Mouse (Mus musculus): ENCODE results near the gene March4.

Gene March4

GRCm38 (mm10) chr1:72536611-72537351, at the start of gene March4:
Gene March4, minus strand, starts transcription at chr1:72536930.
- no peak for DNase-seq (ENCODE audit: low read depth, low spot score)

GRCm38 (mm10) chr1:72585971-72586875, 49.5 kb upstream of the March4 start:
- DNase-seq (ENCODE audit: low read depth, low spot score) = no peak

- no peak for DNase-seq (ENCODE audit: low read depth, low spot score)
Measured at GRCm38 (mm10) chr1:72583906-72584305, 47.2 kb upstream of the March4 start.

- DNase-seq (ENCODE audit: low read depth, low spot score) = peak; percentile 95
Measured at GRCm38 (mm10) chr1:72582947-72583731, 46.4 kb upstream of the March4 start, which contains the start of gene Smarcal1. Gene Smarcal1, plus strand, starts transcription at chr1:72583251.

GRCm38 (mm10) chr1:72578806-72579205, 42.1 kb upstream of the March4 start:
- DNase-seq (ENCODE audit: low read depth, low spot score) = no peak

GRCm38 (mm10) chr1:72578351-72578750, 41.6 kb upstream of the March4 start:
- DNase-seq (ENCODE audit: low read depth, low spot score) = no peak

- no peak for DNase-seq (ENCODE audit: low read depth, low spot score)
Measured at GRCm38 (mm10) chr1:72577481-72577922, 40.8 kb upstream of the March4 start.

GRCm38 (mm10) chr1:72575121-72575520, 38.4 kb upstream of the March4 start:
- no peak for DNase-seq (ENCODE audit: low read depth, low spot score)

GRCm38 (mm10) chr1:72574608-72575007, 37.9 kb upstream of the March4 start:
- no peak for DNase-seq (ENCODE audit: low read depth, low spot score)

- no peak for DNase-seq (ENCODE audit: low read depth, low spot score)
Measured at GRCm38 (mm10) chr1:72574047-72574446, 37.3 kb upstream of the March4 start.

GRCm38 (mm10) chr1:72568725-72569124, 32.0 kb upstream of the March4 start:
- no peak for DNase-seq (ENCODE audit: low read depth, low spot score)

- no peak for DNase-seq (ENCODE audit: low read depth, low spot score)
Measured at GRCm38 (mm10) chr1:72567056-72567455, 30.3 kb upstream of the March4 start.

- DNase-seq (ENCODE audit: low read depth, low spot score) = no peak
Measured at GRCm38 (mm10) chr1:72564334-72564962, 27.7 kb upstream of the March4 start.

GRCm38 (mm10) chr1:72558625-72559024, 21.9 kb upstream of the March4 start:
- no peak for DNase-seq (ENCODE audit: low read depth, low spot score)

GRCm38 (mm10) chr1:72556471-72556870, 19.7 kb upstream of the March4 start:
- DNase-seq (ENCODE audit: low read depth, low spot score) = no peak

- DNase-seq (ENCODE audit: low read depth, low spot score) = no peak
Measured at GRCm38 (mm10) chr1:72550317-72550716, 13.6 kb upstream of the March4 start.

- DNase-seq (ENCODE audit: low read depth, low spot score) = no peak
Measured at GRCm38 (mm10) chr1:72538266-72538665, 1.5 kb upstream of the March4 start.

- no peak for DNase-seq (ENCODE audit: low read depth, low spot score)
Measured at GRCm38 (mm10) chr1:72535725-72536571, 782 bp downstream of the March4 start.

GRCm38 (mm10) chr1:72533439-72533838, 3.3 kb downstream of the March4 start:
- no peak for DNase-seq (ENCODE audit: low read depth, low spot score)

- no peak for DNase-seq (ENCODE audit: low read depth, low spot score)
Measured at GRCm38 (mm10) chr1:72532926-72533325, 3.8 kb downstream of the March4 start.

All from retina, adult 2 months (tissue).